Mouse (Mus musculus) megakaryocyte, adult 5-6 weeks (primary cell): ENCODE measurements around the gene Myl4. TPM values are rescaled to one million over a fixed set of nuclear protein-coding genes. Genes with fewer than 3 reads are reported as not detected.
"Not testable (repeated sequence)": the region's sequence is repeated elsewhere in the genome, so short reads cannot be mapped to it uniquely, and the experiment has no call there.

ENCODE experiments used
- ATAC-seq: 2 replicates; pipeline ENCODE4 v1.8.0; 2016; ENCODE audit warnings: mild to moderate bottlenecking, inconsistent platforms; ENCODE audit not compliant: poor library complexity, severe bottlenecking
- total RNA-seq, 2 experiments: library from RNA; stranded (forward) in 1 of 2; stranded (reverse) in 1 of 2; fragments of 153-499, 151-499 nt in 1 of 2; fragments of 221-1000, 200-1000 nt in 1 of 2; gene quantifications; 2 replicates each; pipeline versions ENCODE4 v1.2.3 to v1.2.4; 2015 to 2017

Myl4 gene
- total RNA-seq, 2 experiments from 2014 or later = 0.11 TPM; not detected in 1

DNA sequence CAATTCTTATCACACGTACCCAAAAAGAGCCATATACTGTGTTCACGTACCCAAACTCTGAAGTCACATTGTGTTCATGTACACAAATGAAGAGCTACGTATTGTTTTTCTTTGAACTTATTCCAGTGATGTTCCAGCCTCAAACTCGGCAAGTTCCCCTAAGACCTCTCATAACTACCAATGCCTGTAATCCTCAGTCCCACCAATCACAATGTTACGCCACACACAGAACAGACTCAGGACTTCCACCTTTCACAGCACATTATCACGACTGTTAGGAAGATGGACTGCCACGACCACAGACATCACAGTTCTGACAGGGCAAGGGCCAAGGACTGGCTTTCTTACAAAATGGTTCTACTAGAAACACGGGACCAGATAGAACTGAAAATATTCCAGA lies 20.1 kb downstream of the Myl4 start:
- not testable (repeated sequence) for ATAC-seq

DNA sequence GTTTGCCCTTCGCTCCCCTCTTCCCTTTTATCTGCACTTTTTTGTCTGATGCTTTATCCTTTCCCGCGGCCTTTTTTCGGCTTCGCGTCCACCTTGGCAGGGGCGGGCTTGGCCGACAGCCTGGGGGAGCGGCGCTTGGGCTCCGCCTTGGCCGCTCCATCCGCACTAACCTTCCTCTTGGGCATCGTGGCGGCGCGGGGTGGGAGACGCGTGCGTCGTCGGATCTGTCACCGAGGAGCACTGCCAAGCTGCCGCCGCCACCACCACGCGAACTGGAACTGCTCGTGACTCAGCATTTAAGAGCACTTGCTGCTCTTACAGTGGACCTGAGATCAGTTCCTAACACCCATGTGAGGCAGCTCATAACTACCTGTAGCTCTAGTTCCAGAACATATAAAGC lies 20.9 kb downstream of the Myl4 start:
- peak; percentile 88 for ATAC-seq

DNA sequence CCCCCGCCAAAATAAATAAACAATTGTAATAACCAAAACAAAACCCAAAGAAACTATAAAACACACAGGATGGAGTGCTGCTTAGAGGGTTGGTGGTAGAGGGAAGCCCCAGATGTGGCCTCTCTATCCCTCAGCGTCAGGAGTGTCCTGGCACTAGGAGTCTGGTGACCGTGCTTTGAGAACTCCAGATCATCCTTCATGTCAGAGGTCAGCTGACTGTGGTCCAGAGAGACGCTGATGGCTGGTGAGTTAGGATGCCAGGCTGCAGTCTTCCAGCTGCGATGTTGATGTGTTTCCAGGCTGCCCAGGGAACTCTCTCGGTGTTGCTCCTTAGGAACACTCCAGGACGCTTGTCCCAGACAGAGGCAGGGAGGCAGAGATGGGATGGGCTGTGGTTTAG lies 21.6 kb downstream of the Myl4 start:
- ATAC-seq = no peak

DNA sequence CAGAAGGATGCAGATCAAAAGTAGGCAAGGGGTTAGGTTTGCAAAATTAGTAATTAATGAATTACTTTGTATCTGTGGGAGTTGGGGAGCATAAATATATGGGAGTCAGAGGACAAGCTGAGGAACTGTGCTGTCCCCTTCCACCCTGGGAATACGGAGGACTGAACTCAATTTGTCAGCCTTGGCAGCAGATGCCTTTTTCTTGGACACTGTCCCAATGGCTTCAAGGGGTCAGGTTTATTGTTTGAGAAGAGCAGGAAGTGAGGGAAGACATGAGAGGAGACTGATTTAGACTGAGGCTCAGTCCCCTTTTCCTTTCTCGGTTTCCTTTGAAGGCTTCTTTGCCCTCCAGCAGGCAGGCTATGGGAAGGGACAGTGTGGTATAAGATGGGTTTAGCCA lies 22.1 kb downstream of the Myl4 start:
- no peak for ATAC-seq

DNA sequence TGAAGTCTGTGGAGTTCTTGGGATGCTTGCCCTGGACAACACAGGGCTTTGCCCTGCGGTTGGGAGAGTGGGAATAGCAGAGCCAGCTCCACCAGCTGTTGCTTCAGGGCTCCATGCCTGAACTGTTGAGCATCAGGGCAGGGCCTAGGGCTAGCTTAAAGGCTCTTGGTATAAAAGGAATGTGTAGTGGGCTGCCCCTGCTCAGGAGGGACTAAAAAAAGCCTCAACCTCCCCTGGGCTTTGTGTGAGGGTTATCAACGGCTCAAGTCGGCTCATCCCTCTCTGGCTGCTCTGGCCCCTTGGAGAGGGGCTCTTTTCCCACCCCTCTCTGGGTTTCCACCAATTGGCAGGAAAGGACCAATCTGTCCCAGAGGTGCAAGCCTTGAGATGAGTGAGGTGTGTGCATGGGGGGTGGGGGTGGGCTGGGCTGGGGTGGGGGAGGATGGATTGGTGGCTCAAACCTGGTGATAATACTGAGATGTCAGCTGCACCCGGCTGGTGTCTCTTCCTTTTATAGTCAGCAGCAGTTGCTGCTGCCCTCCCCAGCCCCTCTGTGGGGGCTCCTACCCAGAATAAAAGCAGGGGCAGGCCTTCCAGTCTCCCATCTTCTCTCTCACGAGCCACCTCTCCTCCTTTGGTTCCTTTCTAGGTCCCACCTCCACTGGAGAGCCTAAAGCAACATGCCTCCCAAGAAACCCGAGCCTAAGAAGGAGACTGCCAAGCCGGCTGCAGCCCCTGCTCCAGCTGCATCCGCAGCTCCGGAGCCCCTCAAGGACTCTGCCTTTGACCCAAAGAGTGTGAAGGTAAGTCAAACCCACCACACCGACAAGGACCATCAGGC lies 26.5 kb downstream of the Myl4 start:
- no peak for ATAC-seq

DNA sequence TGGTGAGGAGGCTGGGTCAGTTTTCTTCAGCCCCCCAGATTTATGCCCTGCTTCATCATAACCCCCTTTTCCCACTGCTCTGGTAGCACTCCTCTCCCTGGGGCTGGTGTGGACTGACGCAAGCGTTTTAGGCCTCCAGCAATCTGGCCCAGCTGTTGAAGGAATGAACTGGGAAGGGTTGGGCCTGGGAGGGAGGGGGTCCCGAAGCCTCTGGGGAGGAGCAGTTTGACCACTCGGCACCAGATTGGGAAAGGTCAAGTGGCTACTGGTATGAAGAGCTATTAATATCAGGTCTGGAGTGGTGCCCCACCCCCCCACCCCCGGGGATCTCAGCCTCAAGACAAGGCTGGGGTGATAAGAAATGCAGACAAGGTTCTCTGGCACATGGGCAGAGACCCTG lies 27.6 kb downstream of the Myl4 start:
- ATAC-seq = no peak

DNA sequence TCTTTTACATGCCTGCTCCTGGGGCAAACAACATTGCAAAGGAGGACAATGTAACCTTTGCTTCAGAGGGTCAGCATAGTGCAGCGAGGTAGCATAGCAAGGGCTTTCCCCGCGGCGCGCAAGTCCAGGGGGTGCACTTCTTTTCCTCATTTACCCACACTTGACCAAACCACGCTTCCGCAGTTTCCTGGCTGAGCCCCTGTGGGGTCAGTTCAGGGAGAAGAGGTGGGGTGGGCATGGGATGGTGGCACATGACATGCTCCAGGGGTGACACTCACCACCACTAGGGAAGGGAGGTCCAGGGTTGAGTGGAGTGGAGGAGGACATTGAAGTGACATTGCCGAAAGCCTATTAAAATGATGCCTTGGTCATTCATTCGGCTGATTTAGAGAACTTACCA lies 28.6 kb downstream of the Myl4 start:
- no peak for ATAC-seq

DNA sequence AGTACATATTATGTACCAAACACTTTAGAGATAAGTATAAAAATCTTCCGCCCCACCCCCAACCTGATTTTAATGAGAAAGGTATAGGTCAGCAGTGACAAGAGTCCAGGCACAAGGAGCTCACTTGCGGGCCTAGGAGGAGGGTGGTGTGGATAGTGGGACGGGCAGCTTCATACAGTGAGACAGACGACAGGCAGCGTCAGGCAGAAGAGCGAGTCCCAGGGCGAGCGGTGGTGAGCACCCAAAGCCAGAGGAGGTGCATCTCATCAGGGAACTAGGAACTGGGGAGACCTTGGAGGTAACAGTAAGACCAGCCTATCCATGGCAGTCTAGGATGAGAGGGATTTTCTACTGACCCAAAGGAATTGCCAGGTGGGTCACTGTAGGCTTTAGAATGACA lies 29.1 kb downstream of the Myl4 start:
- ATAC-seq = no peak

DNA sequence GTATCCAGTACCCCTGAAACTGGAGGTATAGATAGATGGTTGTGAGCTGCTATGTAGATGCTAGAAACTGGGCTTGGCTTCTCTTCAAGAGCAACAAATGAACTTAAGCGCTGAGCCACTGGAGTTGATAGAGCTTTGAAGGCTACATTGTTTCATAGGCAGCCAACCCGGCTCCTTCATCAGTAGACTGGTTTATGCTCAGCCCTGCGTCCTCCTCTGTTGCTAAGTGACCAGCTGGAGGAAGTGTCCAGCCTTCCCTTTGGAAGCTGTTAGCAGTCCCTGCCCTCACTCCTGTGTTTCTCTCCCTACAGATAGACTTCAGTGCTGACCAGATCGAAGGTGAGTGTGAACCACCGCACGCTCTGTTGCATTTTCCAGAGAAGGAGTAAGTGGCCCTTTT lies 29.6 kb downstream of the Myl4 start:
- ATAC-seq = no peak

DNA sequence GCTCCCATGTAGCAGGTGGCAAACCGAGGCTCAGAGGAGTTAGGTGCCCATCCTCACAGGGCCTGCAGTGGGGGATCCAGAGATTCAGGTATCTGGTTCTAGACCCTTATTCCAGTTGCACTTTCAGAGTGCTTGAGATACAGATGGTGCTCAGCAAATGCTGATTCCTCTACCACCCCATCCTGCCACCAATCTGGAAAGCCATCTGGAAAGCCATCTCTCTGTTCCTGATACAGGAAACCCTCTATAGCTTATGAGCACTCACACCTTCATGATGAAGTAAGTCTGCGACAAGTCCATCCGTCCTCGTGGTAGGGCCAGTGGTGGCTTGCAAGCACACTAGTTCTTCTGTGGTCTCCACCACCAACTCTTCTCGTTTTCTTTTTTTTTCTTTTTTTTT lies 30.1 kb downstream of the Myl4 start:
- ATAC-seq = no peak

DNA sequence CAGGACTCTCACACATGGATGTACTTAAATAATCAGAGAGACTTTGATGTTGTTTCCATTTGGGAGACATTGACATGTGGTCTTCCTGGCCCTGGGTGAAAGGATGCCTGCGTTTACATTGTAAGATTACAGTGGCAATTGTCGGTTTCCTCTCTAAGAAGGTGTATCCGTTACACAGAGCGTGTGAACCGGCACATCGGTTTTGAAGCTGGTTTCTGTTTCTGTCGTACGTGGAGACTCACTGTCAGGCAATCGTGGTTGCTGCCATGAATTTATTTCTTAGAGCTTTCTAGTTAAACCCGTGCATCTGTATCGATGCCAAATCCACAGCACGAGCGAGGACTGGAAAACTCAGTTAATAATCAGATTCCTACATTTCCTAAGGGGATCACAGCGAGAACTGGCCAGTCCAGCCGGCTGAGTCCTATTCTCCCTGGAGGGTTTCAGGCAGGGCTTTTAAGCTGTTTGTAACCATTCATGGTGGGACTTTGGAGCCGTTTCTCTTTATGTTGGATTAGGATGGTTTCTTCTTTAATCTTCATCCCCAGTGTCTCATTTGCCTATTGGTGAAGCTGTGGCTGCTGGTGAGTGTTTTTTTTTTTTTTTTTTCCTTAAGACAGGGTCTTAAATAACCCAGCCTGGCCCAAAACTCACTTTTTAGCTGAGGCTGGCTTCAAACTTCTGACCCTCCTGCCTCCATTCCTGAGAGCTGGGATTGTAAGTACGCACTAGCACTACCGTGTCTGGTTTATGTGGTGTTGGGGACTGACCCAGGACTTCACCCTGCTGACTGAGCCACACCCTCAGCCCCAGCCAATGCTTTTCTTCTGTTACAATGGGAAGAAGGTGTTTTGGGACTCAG lies 31.2 kb downstream of the Myl4 start:
- ATAC-seq = peak; percentile 53; the same call in 1 of the 2 replicates

DNA sequence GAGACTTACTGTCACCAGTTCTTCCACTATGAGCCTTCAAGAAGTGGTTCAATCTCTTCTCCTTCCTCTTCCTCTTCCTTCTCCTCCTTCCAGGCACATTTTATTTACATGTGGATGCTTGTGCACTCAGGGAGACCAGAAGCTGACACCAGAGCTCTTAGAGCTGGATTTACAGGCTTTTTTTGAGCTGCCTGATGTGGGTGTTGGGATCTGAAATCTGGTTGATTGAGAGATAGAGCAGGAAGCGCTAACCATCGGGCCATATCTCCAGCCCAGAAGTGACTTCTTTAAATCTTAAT lies 31.8 kb downstream of the Myl4 start:
- ATAC-seq = peak; percentile 24

DNA sequence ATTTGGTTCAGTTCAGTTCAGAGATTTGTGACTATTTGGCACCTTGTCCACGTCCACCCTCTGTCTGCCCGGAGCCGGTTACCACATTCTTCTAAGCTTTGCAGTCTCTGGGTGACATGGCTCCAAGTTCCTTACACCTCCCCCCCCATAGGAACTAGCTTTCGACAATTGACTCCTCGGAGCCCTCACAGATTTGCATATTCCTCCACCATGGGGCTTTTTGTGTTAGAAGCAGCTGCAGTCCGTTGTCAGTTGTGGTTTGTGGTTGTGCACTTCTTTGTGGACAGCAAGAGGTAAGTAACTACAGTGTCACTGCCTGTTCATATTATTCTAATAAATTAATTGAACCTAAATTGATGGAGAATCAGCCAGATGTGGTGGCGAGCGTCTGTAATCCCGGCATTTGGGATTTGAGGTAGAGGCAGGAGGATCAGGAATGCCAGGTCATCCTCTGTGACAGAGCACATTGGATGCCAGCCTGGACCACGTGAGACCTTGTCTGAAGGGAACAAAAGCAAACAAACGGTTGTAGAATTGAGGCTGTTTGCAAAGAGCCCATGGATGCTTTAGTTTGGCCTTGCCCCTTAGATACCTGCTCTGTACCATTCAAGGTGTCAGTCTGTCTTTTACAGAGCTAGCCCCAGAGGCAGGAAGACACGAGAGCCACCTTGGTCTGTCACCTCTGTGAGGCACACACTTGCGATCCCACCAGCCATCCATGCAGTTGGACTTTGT lies 32.3 kb downstream of the Myl4 start:
- peak; percentile 37 for ATAC-seq

DNA sequence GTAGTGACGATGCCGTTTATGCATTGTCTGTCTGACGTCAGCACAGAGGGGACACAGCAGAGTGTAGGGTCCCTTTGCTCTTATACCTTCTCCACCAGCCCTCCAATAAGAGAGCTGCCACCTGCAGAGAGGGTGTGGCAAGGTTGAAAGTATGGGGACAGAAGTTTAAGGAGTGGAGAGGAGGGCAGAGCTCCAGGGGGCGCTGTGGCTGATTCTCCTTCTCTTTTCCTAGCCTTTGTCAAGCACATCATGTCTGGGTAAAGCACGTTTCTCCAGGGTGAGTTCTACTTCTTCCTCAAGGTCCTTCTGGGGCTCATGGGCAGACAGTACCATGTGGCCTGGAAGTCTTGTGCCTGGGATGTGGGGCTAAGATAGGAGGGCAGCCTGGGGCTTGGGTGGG lies 35.0 kb downstream of the Myl4 start:
- no peak for ATAC-seq

DNA sequence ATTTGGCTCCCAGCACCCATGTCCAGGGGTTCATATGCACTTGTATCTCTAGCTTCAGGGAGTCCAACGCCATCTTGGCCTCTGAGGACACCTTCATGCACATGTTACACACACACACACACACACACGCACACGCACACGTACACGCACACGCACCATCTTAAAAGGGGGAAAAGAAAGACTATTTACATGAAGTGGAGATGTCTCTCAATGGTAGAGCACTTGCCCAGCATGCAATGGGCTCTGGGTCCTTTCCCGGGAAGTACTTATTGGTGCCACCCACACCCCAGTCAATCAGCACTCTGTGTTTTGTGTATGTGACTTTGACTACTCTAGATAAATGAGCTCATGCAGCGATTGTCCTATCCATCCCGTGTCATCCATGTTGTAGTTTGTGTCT lies 37.4 kb downstream of the Myl4 start:
- no peak for ATAC-seq

DNA sequence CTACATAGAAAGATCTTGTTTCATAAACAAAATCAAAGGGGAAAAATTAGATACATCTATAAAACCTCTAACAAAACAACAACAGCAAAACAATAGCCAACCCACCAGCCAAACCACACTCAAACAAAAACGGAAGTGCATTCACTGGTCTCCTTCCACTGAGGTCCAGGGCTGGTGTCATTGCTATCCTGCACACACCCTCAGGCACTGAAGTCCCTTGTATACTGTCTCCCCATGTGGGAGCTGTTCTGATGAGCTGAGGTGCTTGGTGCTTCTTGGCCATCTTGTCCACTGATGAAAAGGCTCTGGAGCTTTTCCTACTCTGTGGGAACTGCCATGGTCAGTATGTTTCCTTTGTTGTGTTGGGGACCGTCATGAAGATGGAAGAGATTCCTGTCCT lies 38.0 kb downstream of the Myl4 start:
- no peak for ATAC-seq

DNA sequence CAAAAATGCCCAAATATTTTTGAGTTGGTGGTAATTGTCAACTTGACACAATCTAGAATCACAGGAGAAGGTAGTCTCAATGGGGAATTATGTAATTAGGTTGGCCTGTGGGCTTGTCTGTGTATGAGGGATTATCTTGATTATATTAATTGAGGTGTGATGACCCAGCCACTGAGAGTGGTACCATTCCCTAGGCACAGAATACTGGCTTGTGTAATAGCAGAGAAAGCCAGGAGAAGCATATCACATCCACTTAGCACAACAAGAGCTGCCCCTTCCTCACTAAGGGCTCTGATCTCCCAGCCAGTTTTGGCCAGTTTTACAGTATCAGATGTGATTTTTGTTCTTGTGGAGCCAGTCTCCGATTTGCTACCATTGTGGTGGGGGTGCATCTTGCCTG lies 39.1 kb downstream of the Myl4 start:
- no peak for ATAC-seq

DNA sequence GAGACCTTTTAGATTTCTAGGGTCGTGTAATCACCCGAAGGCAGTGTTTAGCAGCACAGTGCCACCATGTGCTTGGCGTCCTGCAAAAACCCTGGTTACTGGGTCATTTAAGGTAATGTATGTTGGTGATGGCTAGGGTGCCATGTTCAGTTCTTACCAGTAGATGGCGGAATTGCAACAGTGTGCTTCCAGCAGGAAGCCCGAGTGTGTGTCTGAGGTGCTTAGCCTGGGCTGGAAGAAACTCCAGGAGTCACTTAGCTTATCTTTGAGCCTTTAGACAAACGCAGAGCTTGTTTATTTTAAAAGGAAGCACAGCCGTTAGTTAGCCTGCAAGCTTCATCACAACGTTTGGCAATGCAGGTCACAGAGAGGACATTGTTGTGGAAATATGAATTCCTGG lies 39.7 kb downstream of the Myl4 start:
- ATAC-seq = peak; percentile 98

DNA sequence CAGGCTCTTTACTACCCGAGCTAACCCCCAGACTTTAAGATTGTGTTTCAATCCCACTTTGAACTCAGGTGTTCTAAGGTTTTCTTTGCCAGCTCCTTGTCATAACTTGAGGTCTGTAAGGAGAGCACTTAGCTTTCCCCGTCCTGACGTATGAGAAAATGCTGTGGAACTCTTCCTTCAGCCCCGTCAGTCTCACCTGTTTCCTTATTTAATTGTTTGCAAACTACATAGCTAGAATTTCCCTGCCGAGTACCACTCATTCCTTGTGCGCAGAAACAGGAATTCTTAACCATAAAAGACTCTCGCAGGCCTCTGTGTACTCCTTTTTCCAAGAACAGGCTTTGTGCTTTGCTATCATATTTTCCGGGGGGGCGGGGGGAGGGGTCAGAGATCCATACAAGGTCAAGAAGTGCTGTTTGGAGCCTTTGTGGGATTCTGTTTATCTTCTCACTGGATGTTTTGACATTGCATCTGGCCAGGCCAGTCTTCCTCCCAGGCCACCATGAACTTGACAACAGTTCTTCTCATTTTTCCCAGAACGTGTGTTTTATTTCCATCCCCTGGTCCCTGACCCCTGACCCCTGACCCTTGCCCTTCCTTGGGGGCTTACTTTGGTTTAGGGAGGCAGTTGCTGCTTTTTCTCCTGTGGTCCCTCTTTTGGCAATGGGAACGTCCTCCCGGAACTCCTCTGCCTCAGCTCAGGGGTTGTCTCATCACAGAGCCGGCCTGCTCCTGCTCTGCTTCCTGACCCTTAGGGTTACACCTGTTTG lies 41.8 kb downstream of the Myl4 start:
- no peak for ATAC-seq

DNA sequence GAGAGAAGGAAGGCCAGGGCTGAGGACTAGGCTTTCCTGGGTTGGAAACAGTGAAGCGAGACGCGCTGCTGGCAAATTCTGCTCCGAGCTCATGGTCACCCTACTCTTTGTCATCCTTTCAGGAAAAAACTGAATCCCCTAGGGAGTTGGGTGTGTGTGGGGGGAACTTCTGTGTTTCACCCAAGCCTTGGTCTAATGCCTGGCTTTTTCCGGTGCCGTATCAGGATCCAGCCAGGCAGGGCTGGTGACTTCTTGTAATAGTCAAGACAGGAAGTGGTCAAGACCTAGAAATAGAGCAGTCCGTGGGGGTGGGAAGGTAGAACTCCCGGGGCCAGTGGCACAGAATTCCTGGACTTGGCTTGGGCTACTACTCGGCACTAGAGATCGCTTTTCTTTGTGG lies 45.9 kb downstream of the Myl4 start:
- peak; percentile 80 for ATAC-seq
